Mouse (Mus musculus): Measurements from ENCODE around the gene Cpsf4. TPM values are rescaled to one million over a fixed set of nuclear protein-coding genes. Genes with fewer than 3 reads are reported as not detected.
"Not testable (repeated sequence)": the region's sequence is repeated elsewhere in the genome, so short reads cannot be mapped to it uniquely, and the experiment has no call there.

The Cpsf4 gene
- polyA plus RNA-seq, 1 experiment from 2014 or later, result 85.1 TPM

DNA sequence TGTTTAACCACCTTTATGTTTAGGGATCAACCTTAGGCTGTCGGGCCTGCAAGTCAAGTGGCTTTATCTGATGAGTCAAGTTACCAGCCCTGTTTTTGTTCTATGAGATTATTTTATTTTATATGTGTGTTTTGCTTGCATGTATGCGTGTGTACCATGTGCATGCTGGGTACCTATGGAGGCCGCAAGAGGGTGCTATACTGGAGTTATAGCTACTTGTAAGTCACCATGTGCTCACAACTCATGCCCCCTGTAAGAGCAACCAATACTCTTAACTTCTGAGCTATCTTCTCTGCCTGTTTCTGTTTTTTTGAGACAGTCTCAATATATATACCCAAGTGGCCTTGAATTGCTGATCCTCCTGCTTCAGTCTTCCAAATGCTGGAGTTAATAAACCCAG lies 46.5 kb downstream of the Cpsf4 start:
- WGBS, result 88% methylated on average over 3 of the region's 3 CpGs
- H3K27me3 ChIP-seq (ENCODE audit: low read depth, poor library complexity, severe bottlenecking), result no peaks in the 10 kb centered on the region
- H3K27ac ChIP-seq (replicated peaks), result no peak overlapping the region
- no peaks in the 10 kb centered on the region for H3K4me1 ChIP-seq
- H3K4me3 ChIP-seq, result no peak overlapping the region
- no peaks in the 10 kb centered on the region for H3K9me3 ChIP-seq (replicated peaks)
- no peak for DNase-seq (ENCODE audit: low spot score)
- peaks cover 82% of the 10 kb centered on the region for H3K36me3 ChIP-seq

GRCm38 (mm10) chr5:145214679-145215078 lies 47.7 kb downstream of the Cpsf4 start:
- peaks cover 84% of the 10 kb centered on the region for H3K36me3 ChIP-seq
- H3K4me3 ChIP-seq, result no peak overlapping the region
- 70% methylated on average over 4 of the region's 4 CpGs for WGBS
- no peaks in the 10 kb centered on the region for H3K9me3 ChIP-seq (replicated peaks)
- H3K4me1 ChIP-seq, result no peaks in the 10 kb centered on the region
- DNase-seq (ENCODE audit: low spot score), result no peak
- H3K27me3 ChIP-seq (ENCODE audit: low read depth, poor library complexity, severe bottlenecking), result no peaks in the 10 kb centered on the region
- H3K27ac ChIP-seq (replicated peaks), result no peak overlapping the region

DNA sequence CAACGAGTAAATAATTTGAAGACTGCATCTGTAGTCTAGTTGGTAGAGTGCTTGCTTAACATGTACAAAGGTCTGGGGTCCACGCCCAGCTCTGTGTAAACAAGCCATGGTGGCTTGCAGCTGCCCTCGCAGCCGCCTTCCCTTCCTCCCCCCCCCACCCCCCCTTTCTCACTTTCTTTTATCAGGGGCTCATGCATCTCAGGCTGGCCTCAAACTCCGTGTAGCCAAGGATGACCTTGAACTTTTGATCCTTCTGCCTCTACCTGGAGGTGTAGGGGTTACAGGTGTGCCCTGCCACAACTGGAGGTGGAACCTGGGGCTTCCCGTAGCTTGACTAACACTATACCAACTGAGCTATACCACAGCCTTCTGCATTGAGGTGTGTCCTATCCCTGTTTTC lies 50.7 kb downstream of the Cpsf4 start:
- Histone ChIP-seq H3K9me3 (replicated peaks) (no peaks in the 10 kb centered on the region), H3K27me3 (ENCODE audit: low read depth, poor library complexity, severe bottlenecking) (no peaks in the 10 kb centered on the region), H3K4me1 (no peaks in the 10 kb centered on the region), H3K4me3 (no peak overlapping the region), H3K36me3 (peaks cover 83% of the 10 kb centered on the region), H3K27ac (replicated peaks) (no peak overlapping the region)
- DNase-seq (ENCODE audit: low spot score), result no peak
- 82% methylated on average over 6 of the region's 6 CpGs for WGBS

- H3K27ac ChIP-seq (replicated peaks), result no peak overlapping the region
Observed at GRCm38 (mm10) chr5:145218206-145218605, 51.2 kb downstream of the Cpsf4 start.

DNA sequence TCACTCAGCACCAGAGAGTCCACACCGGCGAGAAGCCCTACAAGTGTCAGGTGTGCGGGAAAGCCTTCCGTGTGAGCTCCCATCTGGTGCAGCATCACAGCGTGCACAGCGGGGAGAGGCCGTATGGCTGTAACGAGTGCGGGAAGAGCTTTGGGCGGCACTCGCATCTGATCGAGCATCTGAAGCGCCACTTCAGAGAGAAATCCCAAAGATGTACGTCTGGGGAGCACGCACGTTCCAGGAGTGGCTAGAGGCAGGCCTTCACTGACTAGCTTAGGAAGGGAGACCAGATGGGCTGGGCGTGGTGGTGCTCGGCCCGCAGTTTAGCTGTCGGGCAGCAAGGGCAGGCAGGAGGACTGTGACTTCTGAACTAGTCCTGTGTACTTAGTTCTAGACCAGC lies 51.7 kb downstream of the Cpsf4 start:
- Histone ChIP-seq H3K27ac (replicated peaks) (no peak overlapping the region), H3K36me3 (peaks cover 77% of the 10 kb centered on the region)
- DNase-seq (ENCODE audit: low spot score), result no peak

More at GRCm38 (mm10) chr5:145218206-145218605, 51.2 kb downstream of the Cpsf4 start:
- DNase-seq (ENCODE audit: low spot score), result no peak
- Histone ChIP-seq H3K4me3 (no peak overlapping the region), H3K9me3 (replicated peaks) (no peaks in the 10 kb centered on the region), H3K4me1 (no peaks in the 10 kb centered on the region), H3K36me3 (peaks cover 82% of the 10 kb centered on the region), H3K27me3 (ENCODE audit: low read depth, poor library complexity, severe bottlenecking) (no peaks in the 10 kb centered on the region)
- WGBS, result 95% methylated on average over 21 of the region's 21 CpGs

GRCm38 (mm10) chr5:145219981-145220380 lies 53.0 kb downstream of the Cpsf4 start:
- DNase-seq (ENCODE audit: low spot score), result no peak
- WGBS, result 90% methylated on average over 8 of the region's 8 CpGs
- Histone ChIP-seq H3K27me3 (ENCODE audit: low read depth, poor library complexity, severe bottlenecking) (no peaks in the 10 kb centered on the region), H3K27ac (replicated peaks) (no peak overlapping the region), H3K4me3 (no peak overlapping the region), H3K4me1 (no peaks in the 10 kb centered on the region), H3K9me3 (replicated peaks) (no peaks in the 10 kb centered on the region), H3K36me3 (peaks cover 65% of the 10 kb centered on the region)

More for the DNA sequence above, 51.7 kb downstream of the Cpsf4 start:
- no peaks in the 10 kb centered on the region for H3K27me3 ChIP-seq (ENCODE audit: low read depth, poor library complexity, severe bottlenecking)
- 96% methylated on average over 20 of the region's 20 CpGs for whole genome bisulfite sequencing
- no peaks in the 10 kb centered on the region for H3K4me1 ChIP-seq
- H3K9me3 ChIP-seq (replicated peaks), result no peaks in the 10 kb centered on the region
- no peak overlapping the region for H3K4me3 ChIP-seq

- Histone ChIP-seq H3K27ac (replicated peaks) (no peak overlapping the region), H3K4me3 (no peak overlapping the region), H3K36me3 (peaks cover 51% of the 10 kb centered on the region), H3K4me1 (no peaks in the 10 kb centered on the region), H3K27me3 (ENCODE audit: low read depth, poor library complexity, severe bottlenecking) (no peaks in the 10 kb centered on the region), H3K9me3 (replicated peaks) (no peaks in the 10 kb centered on the region)
- DNase-seq (ENCODE audit: low spot score), result no peak
- WGBS, result 82% methylated on average over 5 of the region's 5 CpGs
Observed at GRCm38 (mm10) chr5:145222840-145223239, 55.8 kb downstream of the Cpsf4 start.

- WGBS, result 87% methylated on average over 12 of the region's 12 CpGs
- DNase-seq (ENCODE audit: low spot score), result no peak
- H3K9me3 ChIP-seq (replicated peaks), result no peaks in the 10 kb centered on the region
- H3K4me1 ChIP-seq, result no peaks in the 10 kb centered on the region
- H3K4me3 ChIP-seq, result no peak overlapping the region
- no peak overlapping the region for H3K27ac ChIP-seq (replicated peaks)
- no peaks in the 10 kb centered on the region for H3K27me3 ChIP-seq (ENCODE audit: low read depth, poor library complexity, severe bottlenecking)
- peaks cover 46% of the 10 kb centered on the region for H3K36me3 ChIP-seq
Observed at GRCm38 (mm10) chr5:145223395-145223794, 56.4 kb downstream of the Cpsf4 start.

GRCm38 (mm10) chr5:145226453-145226852 lies 59.4 kb downstream of the Cpsf4 start:
- Histone ChIP-seq H3K4me3 (no peak overlapping the region), H3K27ac (replicated peaks) (no peak overlapping the region), H3K9me3 (replicated peaks) (no peaks in the 10 kb centered on the region), H3K4me1 (peaks cover 9% of the 10 kb centered on the region), H3K36me3 (peaks cover 15% of the 10 kb centered on the region), H3K27me3 (ENCODE audit: low read depth, poor library complexity, severe bottlenecking) (no peaks in the 10 kb centered on the region)
- DNase-seq (ENCODE audit: low spot score), result no peak
- WGBS, result 64% methylated on average over 2 of the region's 2 CpGs

DNA sequence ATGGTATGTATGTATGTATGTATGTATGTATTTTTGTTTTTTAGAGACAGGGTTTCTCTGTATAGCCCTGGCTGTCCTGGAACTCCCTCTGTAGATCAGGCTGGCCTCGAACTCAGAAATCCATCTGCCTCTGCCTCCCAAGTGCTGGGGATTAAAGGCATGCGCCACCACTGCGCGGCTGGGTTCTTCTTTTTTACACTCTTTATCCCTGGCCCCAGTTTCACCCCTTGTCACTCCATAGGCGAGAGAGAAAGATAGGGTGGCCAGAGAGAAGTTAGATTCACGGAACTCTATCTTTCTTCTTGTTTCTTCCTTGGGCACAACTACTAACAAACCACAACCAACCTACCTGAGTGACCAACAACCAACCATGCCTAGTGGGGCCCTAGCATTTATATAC lies 62.3 kb downstream of the Cpsf4 start:
- WGBS, result 78% methylated on average over 6 of the region's 6 CpGs
- DNase-seq (ENCODE audit: low spot score); H3K9me3 ChIP-seq (replicated peaks); H3K27me3 ChIP-seq (ENCODE audit: low read depth, poor library complexity, severe bottlenecking); H3K27ac ChIP-seq (replicated peaks); H3K4me3 ChIP-seq: not testable (repeated sequence)
- peaks cover 11% of the 10 kb centered on the region for H3K36me3 ChIP-seq
- peaks cover 18% of the 10 kb centered on the region for H3K4me1 ChIP-seq

DNA sequence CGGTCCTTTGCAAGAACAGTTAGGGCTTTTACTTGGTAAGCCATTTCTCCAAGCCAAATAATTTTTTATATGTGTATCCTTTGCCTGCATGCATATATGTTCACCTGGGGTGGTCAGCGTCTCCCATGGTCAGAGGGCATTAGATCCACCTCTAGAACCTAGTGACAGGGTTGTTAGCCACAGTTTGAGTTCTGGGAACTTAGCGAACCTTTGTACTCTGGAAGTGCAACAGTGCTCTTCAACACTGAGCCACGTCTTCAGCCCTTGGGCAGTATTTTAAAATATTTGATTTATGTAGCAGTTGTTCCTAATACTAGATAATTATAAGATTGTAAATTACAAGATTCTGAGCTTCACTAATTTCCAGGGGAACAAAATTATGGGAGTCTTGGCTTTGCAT lies 63.6 kb downstream of the Cpsf4 start:
- 85% methylated on average over 4 of the region's 4 CpGs for WGBS
- Histone ChIP-seq H3K9me3 (replicated peaks) (no peaks in the 10 kb centered on the region), H3K4me3 (peak overlapping the region; percentile 89), H3K36me3 (peaks cover 25% of the 10 kb centered on the region), H3K27ac (replicated peaks) (peak overlapping the region; percentile 90; the same call in 1 of the 2 replicates), H3K4me1 (peaks cover 18% of the 10 kb centered on the region), H3K27me3 (ENCODE audit: low read depth, poor library complexity, severe bottlenecking) (no peaks in the 10 kb centered on the region)
- no peak for DNase-seq (ENCODE audit: low spot score)

- Histone ChIP-seq H3K4me1 (peaks cover 18% of the 10 kb centered on the region), H3K9me3 (replicated peaks) (no peaks in the 10 kb centered on the region), H3K27me3 (ENCODE audit: low read depth, poor library complexity, severe bottlenecking) (no peaks in the 10 kb centered on the region), H3K27ac (replicated peaks) (peak within 1 kb of the TSS; percentile 90), H3K36me3 (peaks cover 33% of the 10 kb centered on the region), H3K4me3 (peak within 1 kb of the TSS; percentile 89)
- WGBS, result under 1% methylated on average over 42 of the region's 42 CpGs
- peak; percentile 96 for DNase-seq (ENCODE audit: low spot score)
Observed at GRCm38 (mm10) chr5:145231367-145231871, 64.4 kb downstream of the Cpsf4 start, which contains the start of gene Zfp655. Gene Zfp655 (plus strand): TSS chr5:145231715.

All from midbrain, embryonic 10.5 days (tissue).